Comparison of ENCODE assay signal across 8 mouse cellular contexts in the genomic region with DNA sequence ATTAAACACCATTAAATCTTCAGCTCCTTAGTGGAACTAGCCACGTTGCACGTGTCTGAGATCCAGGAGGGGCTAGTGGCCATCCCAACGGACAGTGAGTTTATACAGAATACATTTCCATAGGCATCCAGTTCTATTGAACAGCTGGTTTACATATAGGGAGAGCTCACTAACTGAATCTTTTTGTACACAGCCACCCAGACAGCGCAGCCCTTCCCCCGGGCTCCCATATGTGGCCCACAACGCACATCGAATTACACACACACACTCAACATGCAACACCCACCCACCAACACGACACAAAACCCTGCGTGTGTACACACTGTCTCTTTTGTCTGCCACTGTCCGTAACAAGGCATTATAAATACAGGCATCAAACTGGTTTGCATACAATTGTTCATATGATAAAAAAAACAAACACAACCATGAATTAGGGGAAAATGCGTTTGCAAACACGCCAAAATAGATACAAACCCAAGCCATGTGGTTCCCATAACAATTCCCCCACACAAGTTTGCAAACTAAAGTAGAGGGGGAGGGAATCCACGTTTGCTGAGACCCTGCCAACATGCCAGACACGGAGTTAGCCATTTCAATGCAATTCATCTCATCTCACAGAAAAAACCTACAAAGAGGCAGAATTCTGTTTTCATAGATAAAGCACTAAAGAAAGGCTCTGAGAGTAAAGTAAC. TPM values are rescaled to one million over a fixed set of nuclear protein-coding genes. Genes with fewer than 3 reads are reported as not detected.
DNase-seq lines count a peak whose midpoint lies in the region; ATAC-seq and TF ChIP-seq lines count a peak whose summit lies in the region.

No protein-coding gene starts in this region.

- H3K4me2 ChIP-seq in forebrain, embryonic 11.5 days (ENCODE audit: low read depth, low read length, severe bottlenecking) = peak overlapping the region; percentile 75; the same call in 1 of the 2 replicates
- peak overlapping the region; percentile 81 for H3K4me2 ChIP-seq in limb, embryonic 12.5 days
- peak overlapping the region; percentile 83 for H3K4me2 ChIP-seq in neural tube, embryonic 15.5 days

- H3K9me3 ChIP-seq in forebrain, embryonic 11.5 days (ENCODE audit: control insufficient read depth, low read length) = no peaks in the 10 kb centered on the region
- H3K9me3 ChIP-seq in limb, embryonic 12.5 days = no peaks in the 10 kb centered on the region
- no peaks in the 10 kb centered on the region for H3K9me3 ChIP-seq in neural tube, embryonic 15.5 days (replicated peaks)

- no peaks in the 10 kb centered on the region for H3K36me3 ChIP-seq in forebrain, embryonic 11.5 days (ENCODE audit: control insufficient read depth, insufficient read depth, low read length)
- peaks cover under 1% of the 10 kb centered on the region; the same call in 1 of the 2 replicates for H3K36me3 ChIP-seq in limb, embryonic 12.5 days
- no peaks in the 10 kb centered on the region for H3K36me3 ChIP-seq in neural tube, embryonic 15.5 days

- no peak for ATAC-seq in forebrain, embryonic 11.5 days (replicated peaks; ENCODE audit: low FRiP score)
- ATAC-seq in limb, embryonic 12.5 days (ENCODE audit: insufficient number of reproducible peaks, insufficient read depth, low FRiP score, low TSS enrichment, low read depth) = no peak
- ATAC-seq in neural tube, embryonic 15.5 days (ENCODE audit: low FRiP score) = no peak; the same call in 1 of the 2 replicates
- ATAC-seq in megakaryocyte progenitor cell, adult 5-6 weeks (replicated peaks; ENCODE audit: poor library complexity) = no peak

- 62% methylated on average over 14 of the region's 14 CpGs for WGBS in forebrain, embryonic 11.5 days
- 48% methylated on average over 14 of the region's 14 CpGs for WGBS in limb, embryonic 12.5 days
- WGBS in neural tube, embryonic 15.5 days = 28% methylated on average over 14 of the region's 14 CpGs

- H3K27me3 ChIP-seq in forebrain, embryonic 11.5 days (ENCODE audit: control insufficient read depth, insufficient read depth, low read length) = no peaks in the 10 kb centered on the region
- no peaks in the 10 kb centered on the region; the same call in 1 of the 2 replicates for H3K27me3 ChIP-seq in limb, embryonic 12.5 days
- no peaks in the 10 kb centered on the region for H3K27me3 ChIP-seq in neural tube, embryonic 15.5 days (replicated peaks)

- H3K4me3 ChIP-seq in layer of hippocampus, adult 2 months = peak overlapping the region; percentile 52
- no peak overlapping the region; the same call in 1 of the 2 replicates for H3K4me3 ChIP-seq in forebrain, embryonic 11.5 days (ENCODE audit: low read depth, low read length)
- peak overlapping the region; percentile 37 for H3K4me3 ChIP-seq in limb, embryonic 12.5 days (replicated peaks)
- peak overlapping the region; percentile 39 for H3K4me3 ChIP-seq in neural tube, embryonic 15.5 days (replicated peaks)

- peaks cover 16% of the 10 kb centered on the region; the same call in 1 of the 2 replicates for H3K4me1 ChIP-seq in forebrain, embryonic 11.5 days (replicated peaks; ENCODE audit: control insufficient read depth, insufficient read depth, low read length)
- H3K4me1 ChIP-seq in limb, embryonic 12.5 days (replicated peaks) = peaks cover 25% of the 10 kb centered on the region
- peaks cover 30% of the 10 kb centered on the region for H3K4me1 ChIP-seq in neural tube, embryonic 15.5 days

- no peak overlapping the region for H3K9ac ChIP-seq in forebrain, embryonic 11.5 days (ENCODE audit: low read length)
- H3K9ac ChIP-seq in limb, embryonic 12.5 days (replicated peaks) = peak overlapping the region; percentile 56; the same call in 1 of the 2 replicates
- H3K9ac ChIP-seq in neural tube, embryonic 15.5 days (replicated peaks) = peak overlapping the region; percentile 60

- no peak for DNase-seq in layer of hippocampus, adult 2 months (ENCODE audit: low spot score in 2 of 2)
- DNase-seq in layer of hippocampus, postnatal 25 days (ENCODE audit: extremely low spot score in 1 of 2, low spot score in 1 of 2) = no peak
- DNase-seq in forebrain, embryonic 11.5 days (ENCODE audit: low spot score) = no peak
- no peak for DNase-seq in c-Kit-positive CD71-positive TER-119-positive erythroid progenitor cells, embryonic 14.5 days (ENCODE audit: low spot score)
- DNase-seq in kidney, adult 11 months = no peak

- no peak for TF ChIP-seq CTCF in layer of hippocampus, adult 2 months (conservative IDR thresholded peaks at IDR 0.05)

- peak overlapping the region; percentile 61; the same call in 1 of the 2 replicates for H3K27ac ChIP-seq in layer of hippocampus, adult 2 months
- no peak overlapping the region for H3K27ac ChIP-seq in forebrain, embryonic 11.5 days (ENCODE audit: low read depth, low read length)
- peak overlapping the region; percentile 56; the same call in 1 of the 2 replicates for H3K27ac ChIP-seq in limb, embryonic 12.5 days
- peak overlapping the region; percentile 82 for H3K27ac ChIP-seq in neural tube, embryonic 15.5 days (replicated peaks)

RNA-seq across cellular contexts. Expression of a gene that starts 3.0 kb away (rescaled TPM):
- total RNA-seq in layer of hippocampus, adult 2 months (2021) = 1 to 10 TPM; 1.0 to 1.1 TPM
- 1 to 10 TPM; 1.3 to 1.5 TPM for total RNA-seq in layer of hippocampus, postnatal 25 days (2021)
- 23.5 and 26.6 TPM in 2 replicates for polyA plus RNA-seq in forebrain, embryonic 11.5 days (2014; fragmentation: Nextera tagmentation; extraction: Ambion mirVana)
- polyA plus RNA-seq in limb, embryonic 12.5 days (2016; fragmentation: Nextera tagmentation; extraction: Ambion mirVana) = 21.7 and 23.5 TPM in 2 replicates
- polyA plus RNA-seq in neural tube, embryonic 15.5 days (2015; fragmentation: Nextera tagmentation; extraction: Ambion mirVana) = 2.2 and 5.1 TPM in 2 replicates
- total RNA-seq in megakaryocyte progenitor cell, adult 5-6 weeks (2015) = 20.7 and 21.1 TPM in 2 replicates
- total RNA-seq in megakaryocyte progenitor cell, adult 5-6 weeks (2017) = 5.9 and 6.7 TPM in 2 replicates

RNA-seq across cellular contexts. Expression of a gene that starts 15.8 kb away (rescaled TPM):
- total RNA-seq in layer of hippocampus, adult 2 months (2021) = 100 to 1,000 TPM; 233 to 243 TPM
- 100 to 1,000 TPM; 218 to 242 TPM for total RNA-seq in layer of hippocampus, postnatal 25 days (2021)
- polyA plus RNA-seq in forebrain, embryonic 11.5 days (2014; fragmentation: Nextera tagmentation; extraction: Ambion mirVana) = 35.0 and 36.8 TPM in 2 replicates
- polyA plus RNA-seq in limb, embryonic 12.5 days (2016; fragmentation: Nextera tagmentation; extraction: Ambion mirVana) = 58.1 and 64.3 TPM in 2 replicates
- 74.0 and 77.4 TPM in 2 replicates for polyA plus RNA-seq in neural tube, embryonic 15.5 days (2015; fragmentation: Nextera tagmentation; extraction: Ambion mirVana)
- total RNA-seq in megakaryocyte progenitor cell, adult 5-6 weeks (2015) = 18.6 and 20.6 TPM in 2 replicates
- 18.7 and 22.1 TPM in 2 replicates for total RNA-seq in megakaryocyte progenitor cell, adult 5-6 weeks (2017)

RNA-seq across cellular contexts. Expression of a gene that starts 22.8 kb away (rescaled TPM):
- 1 to 10 TPM; 2.0 TPM for total RNA-seq in layer of hippocampus, adult 2 months (2021)
- 1 to 10 TPM in 1 of 2 experiments, under 1 TPM in 1; 0.70 to 1.1 TPM for total RNA-seq in layer of hippocampus, postnatal 25 days (2021)
- not detected in 2 replicates for polyA plus RNA-seq in forebrain, embryonic 11.5 days (2014; fragmentation: Nextera tagmentation; extraction: Ambion mirVana)
- 0.16 and 0.19 TPM in 2 replicates for polyA plus RNA-seq in limb, embryonic 12.5 days (2016; fragmentation: Nextera tagmentation; extraction: Ambion mirVana)
- polyA plus RNA-seq in neural tube, embryonic 15.5 days (2015; fragmentation: Nextera tagmentation; extraction: Ambion mirVana) = 0.10 and 0.12 TPM in 2 replicates
- 1.5 and 2.0 TPM in 2 replicates for total RNA-seq in megakaryocyte progenitor cell, adult 5-6 weeks (2015)
- 0.54 and 0.58 TPM in 2 replicates for total RNA-seq in megakaryocyte progenitor cell, adult 5-6 weeks (2017)

RNA-seq across cellular contexts. Expression of a gene that starts 39.0 kb away (rescaled TPM):
- 10 to 100 TPM; 61.1 to 67.4 TPM for total RNA-seq in layer of hippocampus, adult 2 months (2021)
- total RNA-seq in layer of hippocampus, postnatal 25 days (2021) = 10 to 100 TPM; 64.7 to 71.7 TPM
- 50.0 and 58.5 TPM in 2 replicates for polyA plus RNA-seq in forebrain, embryonic 11.5 days (2014; fragmentation: Nextera tagmentation; extraction: Ambion mirVana)
- polyA plus RNA-seq in limb, embryonic 12.5 days (2016; fragmentation: Nextera tagmentation; extraction: Ambion mirVana) = 47.4 and 48.9 TPM in 2 replicates
- polyA plus RNA-seq in neural tube, embryonic 15.5 days (2015; fragmentation: Nextera tagmentation; extraction: Ambion mirVana) = 79.8 and 83.7 TPM in 2 replicates
- total RNA-seq in megakaryocyte progenitor cell, adult 5-6 weeks (2015) = 15.3 and 16.3 TPM in 2 replicates
- total RNA-seq in megakaryocyte progenitor cell, adult 5-6 weeks (2017) = 21.4 and 24.8 TPM in 2 replicates

RNA-seq across cellular contexts. Expression of a gene that starts 50.7 kb away (rescaled TPM):
- total RNA-seq in layer of hippocampus, adult 2 months (2021) = 100 to 1,000 TPM; 165 to 169 TPM
- 100 to 1,000 TPM; 166 to 174 TPM for total RNA-seq in layer of hippocampus, postnatal 25 days (2021)
- polyA plus RNA-seq in forebrain, embryonic 11.5 days (2014; fragmentation: Nextera tagmentation; extraction: Ambion mirVana) = 20.8 and 21.7 TPM in 2 replicates
- 22.3 and 22.9 TPM in 2 replicates for polyA plus RNA-seq in limb, embryonic 12.5 days (2016; fragmentation: Nextera tagmentation; extraction: Ambion mirVana)
- polyA plus RNA-seq in neural tube, embryonic 15.5 days (2015; fragmentation: Nextera tagmentation; extraction: Ambion mirVana) = 27.2 and 28.1 TPM in 2 replicates
- 19.0 and 19.1 TPM in 2 replicates for total RNA-seq in megakaryocyte progenitor cell, adult 5-6 weeks (2015)
- 19.5 and 25.6 TPM in 2 replicates for total RNA-seq in megakaryocyte progenitor cell, adult 5-6 weeks (2017)

Comparison
In these comparisons a context has a peak if more than half of its experiments do, and no peak if none do; other contexts are left out.
1. RNA of a gene that starts 15.8 kb away (total RNA-seq): 233 to 243 TPM in layer of hippocampus, adult 2 months and 218 to 242 TPM in layer of hippocampus, postnatal 25 days; 18.6 to 22.1 TPM in megakaryocyte progenitor cell, adult 5-6 weeks; every median in the first group is over 4 times any median in the second.
2. Peak in every context shown above with its lines, with median percentiles within 50 percentile points of each other: H3K4me2 ChIP-seq.